Mouse (Mus musculus) liver, embryonic 18 days (tissue): ENCODE results near the gene Gm3183. TPM values are rescaled to one million over a fixed set of nuclear protein-coding genes. Genes with fewer than 3 reads are reported as not detected.

ENCODE experiments used
- polyA plus RNA-seq: library from polyadenylated mRNA; depleted of rRNA; stranded (reverse); fragments of >200 nt; gene quantifications from 2 replicates; pipeline ENCODE4 v1.2.3, GENCODE M21; 2012; rRNA removed

The Gm3183 gene
- not detected in 2 replicates for polyA plus RNA-seq

DNA sequence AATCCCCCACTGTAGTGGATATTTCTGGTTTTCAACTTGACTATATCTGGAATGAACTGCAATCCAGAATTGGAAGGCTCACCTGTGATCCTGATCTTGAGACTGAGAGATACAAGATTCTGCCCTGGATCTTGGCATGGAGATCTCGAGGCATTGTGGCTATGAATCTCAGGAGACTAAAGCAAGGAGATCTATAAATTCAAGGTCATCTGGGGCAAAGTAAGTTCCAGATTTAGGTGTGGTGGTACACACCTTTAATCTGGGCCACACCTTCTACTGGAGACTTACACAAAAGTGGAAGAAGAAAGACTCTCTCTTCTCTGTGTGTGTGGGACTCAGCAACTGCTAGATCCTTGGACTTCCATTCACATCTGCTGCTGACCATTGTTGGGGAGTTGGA, at the start of gene Gm3183:
Gene Gm3183, plus strand, starts transcription at position 301 of the 400 bp plus-strand sequence.

Other genes with a start within 250 kb of the Gm3183 start
- gene Gm3147, start 249.1 kb upstream of the Gm3183 start, polyA plus RNA-seq = not detected in 2 replicates
- not detected in 2 replicates for gene Gm6509, start 241.5 kb upstream of the Gm3183 start, polyA plus RNA-seq
- gene Gm6205, start 217.1 kb upstream of the Gm3183 start, polyA plus RNA-seq = not detected in 2 replicates
- not detected in 2 replicates for gene Gm6367, start 123.2 kb downstream of the Gm3183 start, polyA plus RNA-seq
- gene Gm7942, start 241.5 kb downstream of the Gm3183 start, polyA plus RNA-seq = not detected in 2 replicates